Mouse (Mus musculus) limb, embryonic 13.5 days (tissue): Measurements from ENCODE around the gene Fuk. TPM values are rescaled to one million over a fixed set of nuclear protein-coding genes. Genes with fewer than 3 reads are reported as not detected.

Source experiments
- polyA plus RNA-seq: library from polyadenylated mRNA; unstranded; fragments of >200 nt; fragmentation: Nextera tagmentation; extraction: Ambion mirVana; gene quantifications from 2 replicates; pipeline ENCODE4 v1.2.1, GENCODE M21; 2015

The Fuk gene
- polyA plus RNA-seq, 1 experiment from 2014 or later: 16.1 TPM

Other genes with a start within 250 kb of the Fuk start
- gene Mtss1l, start 181.0 kb downstream of the Fuk start, polyA plus RNA-seq: 10.4 and 11.7 TPM in 2 replicates
- gene Il34, start 96.6 kb downstream of the Fuk start, polyA plus RNA-seq: 0.29 and 1.1 TPM in 2 replicates
- 80.8 and 86.4 TPM in 2 replicates for gene Cog4, start 55.9 kb downstream of the Fuk start, polyA plus RNA-seq
- gene Sf3b3, start 55.7 kb downstream of the Fuk start, polyA plus RNA-seq: 160 and 171 TPM in 2 replicates
- gene St3gal2, start 17.4 kb upstream of the Fuk start, polyA plus RNA-seq: 31.7 and 34.5 TPM in 2 replicates
- gene Ddx19a, start 95.3 kb upstream of the Fuk start, polyA plus RNA-seq: 16.5 and 16.8 TPM in 2 replicates
- gene Ddx19b, start 129.3 kb upstream of the Fuk start, polyA plus RNA-seq: 4.0 and 4.1 TPM in 2 replicates
- 53.8 and 54.5 TPM in 2 replicates for gene Aars, start 130.7 kb upstream of the Fuk start, polyA plus RNA-seq
- 7.4 and 9.3 TPM in 2 replicates for gene Exosc6, start 153.9 kb upstream of the Fuk start, polyA plus RNA-seq
- gene Clec18a, start 189.9 kb upstream of the Fuk start, polyA plus RNA-seq: not detected in 2 replicates
- 11.4 and 12.8 TPM in 2 replicates for gene Pdpr, start 192.1 kb upstream of the Fuk start, polyA plus RNA-seq